Mouse (Mus musculus) MEL (cell line): ENCODE measurements around the gene Syt8. TPM values are rescaled to one million over a fixed set of nuclear protein-coding genes. Genes with fewer than 3 reads are reported as not detected.

Source experiments
- DNase-seq: peaks from one replicate; pipeline ENCODE4 v3.0.0; 2011; ENCODE audit warnings: low read depth, low spot score
- H3K27ac ChIP-seq: 2 replicates; pipeline ENCODE4 v1.5.1; 2012; ENCODE audit warnings: low read depth, mild to moderate bottlenecking, control low read depth, low read length, moderate library complexity; ENCODE audit not compliant: control insufficient read depth
- H3K27me3 ChIP-seq, 2 experiments: fragments of 150-350 bp in 1 of 2; sonication (generic) in 1 of 2; 2 replicates each; pipeline ENCODE4 v1.6.1; 2012; ENCODE audit warnings: low read length in 2 of 2, mild to moderate bottlenecking in 2 of 2, improper control_type of control experiment in 1 of 2, moderate library complexity in 1 of 2; ENCODE audit not compliant: insufficient read depth in 2 of 2, control insufficient read depth in 1 of 2
- H3K36me3 ChIP-seq, 2 experiments: 2 replicates each; pipeline ENCODE4 v1.6.1; 2012 to 2014; ENCODE audit warnings: low read length in 2 of 2, improper control_type of control experiment in 1 of 2, inconsistent platforms in 1 of 2, mild to moderate bottlenecking in 1 of 2; ENCODE audit not compliant: insufficient read depth in 2 of 2, control insufficient read depth in 1 of 2
- H3K4me1 ChIP-seq, 2 experiments: fragments of 150-350 bp in 1 of 2; sonication (generic) in 1 of 2; 2 replicates each; pipeline ENCODE4 v1.6.1; 2012; ENCODE audit warnings: low read length in 2 of 2, improper control_type of control experiment in 1 of 2, mild to moderate bottlenecking in 1 of 2; ENCODE audit not compliant: insufficient read depth in 2 of 2, control insufficient read depth in 1 of 2
- H3K4me3 ChIP-seq, 2 experiments: fragments of 150-350 bp in 1 of 2; sonication (generic) in 1 of 2; 2 replicates each; pipeline ENCODE4 v1.5.1; 2012; ENCODE audit warnings: low read depth in 2 of 2, low read length in 2 of 2, mild to moderate bottlenecking in 2 of 2, moderate library complexity in 2 of 2, control low read depth in 1 of 2, improper control_type of control experiment in 1 of 2; ENCODE audit not compliant: control insufficient read depth in 1 of 2, insufficient read depth in 1 of 2
- H3K79me2 ChIP-seq: 2 replicates; pipeline ENCODE4 v1.6.1; 2012; ENCODE audit warnings: mild to moderate bottlenecking, low read length, moderate library complexity; ENCODE audit not compliant: control insufficient read depth, poor library complexity, insufficient read depth
- H3K9ac ChIP-seq: 2 replicates; pipeline ENCODE4 v1.6.1; 2012; ENCODE audit warnings: low read depth, mild to moderate bottlenecking, control low read depth, low read length, moderate library complexity; ENCODE audit not compliant: control insufficient read depth, poor library complexity, severe bottlenecking
- H3K9me3 ChIP-seq: fragments of 150-350 bp; sonication (generic); replicated peaks from 2 replicates; pipeline ENCODE4 v1.6.1; 2012; ENCODE audit warnings: mild to moderate bottlenecking, low read length, improper control_type of control experiment, moderate library complexity; ENCODE audit not compliant: insufficient read depth
- BHLHE40 ChIP-seq: IDR thresholded peaks from 2 replicates; pipeline ENCODE4 v1.6.1; 2012; ENCODE audit warnings: low read depth, mild to moderate bottlenecking, inconsistent platforms, low read length, improper control_type of control experiment, borderline replicate concordance
- CHD1 ChIP-seq: IDR thresholded peaks from 2 replicates; pipeline ENCODE4 v1.6.1; 2012; ENCODE audit warnings: low read depth, mild to moderate bottlenecking, inconsistent platforms, low read length, improper control_type of control experiment
- CHD2 ChIP-seq: IDR thresholded peaks from 2 replicates; pipeline ENCODE4 v1.6.1; 2011; ENCODE audit warnings: low read length, improper control_type of control experiment
- E2F4 ChIP-seq: IDR thresholded peaks from 2 replicates; pipeline ENCODE4 v1.6.1; 2011; ENCODE audit warnings: low read depth, low read length, improper control_type of control experiment, borderline replicate concordance
- ELF1 ChIP-seq: IDR thresholded peaks from 2 replicates; pipeline ENCODE4 v1.6.1; 2014; ENCODE audit warnings: low read depth, mild to moderate bottlenecking, inconsistent platforms, low read length, improper control_type of control experiment, moderate library complexity
- EP300 ChIP-seq, 2 experiments: IDR thresholded peaks; 2 replicates each; pipeline ENCODE4 v1.6.1; 2011; ENCODE audit warnings: improper control_type of control experiment in 2 of 2, low read length in 2 of 2, low read depth in 1 of 2, mild to moderate bottlenecking in 1 of 2
- ETS1 ChIP-seq: IDR thresholded peaks from 2 replicates; pipeline ENCODE4 v1.6.1; 2012; ENCODE audit warnings: low read depth, mild to moderate bottlenecking, inconsistent platforms, low read length, improper control_type of control experiment, moderate library complexity
- GABPA ChIP-seq: IDR thresholded peaks from 2 replicates; pipeline ENCODE4 v1.6.1; 2012; ENCODE audit warnings: low read depth, mild to moderate bottlenecking, inconsistent platforms, low read length, improper control_type of control experiment, moderate library complexity
- KAT2A ChIP-seq: conservative IDR thresholded peaks from 2 replicates; pipeline ENCODE4 v1.6.1; 2012; ENCODE audit warnings: low read depth, low read length, improper control_type of control experiment, inconsistent platforms
- MAFK ChIP-seq: IDR thresholded peaks from 2 replicates; pipeline ENCODE4 v1.6.1; 2011; ENCODE audit warnings: low read depth, mild to moderate bottlenecking, low read length, improper control_type of control experiment, borderline replicate concordance
- MAX ChIP-seq: IDR thresholded peaks from 2 replicates; pipeline ENCODE4 v1.6.1; 2011; ENCODE audit warnings: low read length, improper control_type of control experiment
- MAZ ChIP-seq: IDR thresholded peaks from 2 replicates; pipeline ENCODE4 v1.6.1; 2012; ENCODE audit warnings: low read depth, mild to moderate bottlenecking, inconsistent platforms, low read length, improper control_type of control experiment
- MYC ChIP-seq: IDR thresholded peaks from 2 replicates; pipeline ENCODE4 v1.6.1; 2011; ENCODE audit warnings: low read depth, mild to moderate bottlenecking, low read length, improper control_type of control experiment, moderate library complexity
- NELFE ChIP-seq: IDR thresholded peaks from 2 replicates; pipeline ENCODE4 v1.6.1; 2011; ENCODE audit warnings: low read depth, low read length, improper control_type of control experiment
- NRF1 ChIP-seq: IDR thresholded peaks from 2 replicates; pipeline ENCODE4 v1.6.1; 2014; ENCODE audit warnings: low read depth, mild to moderate bottlenecking, inconsistent platforms, low read length, improper control_type of control experiment, moderate library complexity; ENCODE audit not compliant: poor library complexity, insufficient read depth, severe bottlenecking
- POLR2AphosphoS2 ChIP-seq: IDR thresholded peaks from 2 replicates; pipeline ENCODE4 v1.6.1; 2011; ENCODE audit warnings: low read length, improper control_type of control experiment
- SIN3A ChIP-seq: IDR thresholded peaks from 2 replicates; pipeline ENCODE4 v1.6.1; 2012; ENCODE audit warnings: low read length, improper control_type of control experiment, inconsistent platforms
- TAL1 ChIP-seq: IDR thresholded peaks from 2 replicates; pipeline ENCODE4 v1.6.1; 2012; ENCODE audit warnings: mild to moderate bottlenecking, inconsistent platforms, low read length, moderate library complexity, mixed read lengths
- TBP ChIP-seq: IDR thresholded peaks from 2 replicates; pipeline ENCODE4 v1.8.0; 2011; ENCODE audit warnings: low read depth, low read length, improper control_type of control experiment
- TCF12 ChIP-seq: IDR thresholded peaks from 2 replicates; pipeline ENCODE4 v1.6.1; 2014; ENCODE audit warnings: low read depth, mild to moderate bottlenecking, inconsistent platforms, low read length, improper control_type of control experiment, moderate library complexity
- UBTF ChIP-seq: IDR thresholded peaks from 2 replicates; pipeline ENCODE4 v1.6.1; 2012; ENCODE audit warnings: low read depth, mild to moderate bottlenecking, inconsistent platforms, low read length, improper control_type of control experiment, moderate library complexity, borderline replicate concordance; ENCODE audit not compliant: insufficient read depth
- USF2 ChIP-seq, 2 experiments: IDR thresholded peaks; 2 replicates each; pipeline ENCODE4 v1.6.1; 2011 to 2012; ENCODE audit warnings: improper control_type of control experiment in 2 of 2, low read length in 2 of 2, borderline replicate concordance in 1 of 2, inconsistent platforms in 1 of 2, low read depth in 1 of 2, mild to moderate bottlenecking in 1 of 2; ENCODE audit not compliant: insufficient read depth in 1 of 2
- ZNF384 ChIP-seq: IDR thresholded peaks from 2 replicates; pipeline ENCODE4 v1.6.1; 2012; ENCODE audit warnings: low read depth, mild to moderate bottlenecking, inconsistent platforms, low read length, improper control_type of control experiment
- polyA plus RNA-seq, 2 experiments: library from polyadenylated mRNA; stranded (reverse) in 1 of 2; unstranded in 1 of 2; fragments of >175 nt in 1 of 2; fragments of >200 nt in 1 of 2; gene quantifications; 2 replicates each; pipeline versions ENCODE4 v1.2.1 to v1.2.4; 2012; ENCODE audit warnings: low replicate concordance in 2 of 2, low read depth in 1 of 2; ENCODE audit not compliant: insufficient read length in 2 of 2, insufficient read depth in 1 of 2, missing spikeins in 1 of 2
- total RNA-seq: library from RNA; depleted of rRNA; stranded (reverse); fragments of 300-350 nt; gene quantifications from 2 replicates; pipeline ENCODE4 v1.2.3, GENCODE M21; 2012

Syt8 gene
- total and polyA plus RNA-seq, 3 experiments, result not detected

DNA sequence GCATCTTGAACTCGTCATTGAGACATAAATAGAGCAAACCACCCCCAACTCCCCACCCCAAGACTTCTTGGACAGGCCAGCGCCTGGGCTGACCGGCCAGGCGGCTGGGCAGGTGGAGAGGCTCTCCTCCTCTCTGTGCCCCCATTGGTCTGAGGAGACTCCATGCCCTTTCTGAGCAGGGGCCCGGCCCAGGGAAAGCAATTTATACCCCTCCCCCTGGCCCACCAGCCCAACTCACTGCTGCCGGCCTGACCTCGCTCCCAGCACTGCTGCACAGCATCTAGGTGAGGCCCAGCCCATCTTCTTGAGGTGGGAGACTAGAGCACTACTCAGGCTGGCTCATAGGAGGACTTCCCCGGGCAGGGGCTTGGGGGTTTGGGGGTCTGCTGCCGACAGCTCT lies 6.9 kb downstream of the Syt8 start, which contains the start of gene Tnni2:
TSS of gene Tnni2 (plus strand) at position 224 of the 400 bp plus-strand sequence.
- DNase-seq, result no peak
- Histone ChIP-seq H3K36me3 (0 out of 4 replicates have a peak, but pooled peaks cover 0 to 2% of the 10 kb centered on the region in 2 experiments), H3K4me3 (no peak within 1 kb of the TSS), H3K27ac (no peak within 1 kb of the TSS), H3K9ac (no peak within 1 kb of the TSS), H3K9me3 (no peaks in the 10 kb centered on the region), H3K27me3 (no peaks in the 10 kb centered on the region), H3K79me2 (no peaks in the 10 kb centered on the region), H3K4me1 (peaks cover 0 to 3% of the 10 kb centered on the region in 2 experiments; a peak in 2 of 4 replicates)
- TF ChIP-seq BHLHE40 (no peak), TBP (no peak), CHD2 (no peak), SIN3A (no peak), POLR2AphosphoS2 (no peak), ZNF384 (no peak), TCF12 (no peak), NELFE (no peak), MYC (no peak), ETS1 (no peak), USF2 (IDR thresholded peaks at IDR 0.05; ENCODE audit: borderline replicate concordance in 1 of 2, insufficient read depth in 1 of 2, low read depth in 1 of 2, low read length in 2 of 2) (no peak), NRF1 (no peak), MAFK (no peak), UBTF (no peak), KAT2A (no peak), GABPA (no peak), E2F4 (no peak), MAX (no peak), TAL1 (no peak), ELF1 (no peak)

DNA sequence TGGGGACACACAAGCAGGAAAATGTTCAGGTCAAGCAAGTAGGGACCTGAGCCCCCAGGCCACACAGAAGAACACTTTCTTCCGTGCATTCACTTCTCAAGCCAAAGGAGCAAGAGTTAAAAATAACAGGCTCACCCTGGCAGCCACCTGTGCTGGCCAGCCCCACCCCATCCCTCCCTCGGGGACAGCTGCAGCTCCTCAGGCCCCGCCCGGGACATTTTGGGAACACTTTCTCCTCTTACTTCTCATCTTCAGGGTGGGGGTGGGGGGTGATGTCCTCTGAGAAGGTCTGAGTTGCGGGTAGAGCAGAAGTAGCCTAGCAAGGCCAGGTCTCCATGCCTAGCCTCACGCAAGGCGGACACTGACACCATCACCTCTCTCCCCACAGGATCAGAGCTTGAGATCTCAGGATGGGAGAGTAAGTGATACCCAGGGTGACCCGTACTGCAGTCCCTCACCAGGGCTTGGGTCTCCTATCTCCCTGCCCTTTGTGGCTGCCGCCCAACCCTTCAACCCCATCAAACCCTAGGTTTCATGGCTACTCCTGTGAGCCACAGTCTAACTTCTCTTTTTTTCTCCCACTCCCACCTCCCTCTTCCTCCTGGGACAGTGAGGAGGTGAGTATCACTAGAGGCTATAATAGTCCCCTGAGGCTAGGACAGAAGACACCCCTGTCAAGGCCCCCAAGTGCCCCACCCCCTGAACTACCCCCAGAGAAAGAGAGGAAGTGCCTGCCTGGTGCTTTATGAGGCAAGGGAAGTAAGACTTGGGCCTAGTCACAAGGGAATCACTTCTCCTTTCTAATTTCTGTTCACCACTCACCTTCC lies 7.6 kb downstream of the Syt8 start:
- Histone ChIP-seq H3K36me3 (0 out of 4 replicates have a peak, but pooled peaks cover 0 to 2% of the 10 kb centered on the region in 2 experiments), H3K27me3 (no peaks in the 10 kb centered on the region), H3K9me3 (no peaks in the 10 kb centered on the region), H3K4me3 (no peak overlapping the region), H3K27ac (no peak overlapping the region), H3K4me1 (peaks cover 0 to 3% of the 10 kb centered on the region in 2 experiments; a peak in 2 of 4 replicates), H3K9ac (no peak overlapping the region), H3K79me2 (no peaks in the 10 kb centered on the region)
- DNase-seq, result peak; percentile 53
- peak; percentile 4 to 37; a peak in 2 of 4 replicates for TF ChIP-seq EP300 (IDR thresholded peaks at IDR 0.05; ENCODE audit: low read depth in 1 of 2, low read length in 2 of 2)
- TF ChIP-seq E2F4, result no peak
- 0 out of 2 replicates have a peak, but pooled peaks have one; percentile 29 for TF ChIP-seq MAZ
- TF ChIP-seq CHD1, result no peak
